Mouse (Mus musculus): ENCODE measurements at regions not wholly inside any gene's neighbourhood (a gene's known extent, or its start where the extent isn't known, plus 50 kb on each side); places are given as distances from the start of the nearest gene placed in this dataset.

GRCm38 (mm10) chr14:56313969-56314368, 50.9 kb upstream of the Atp12a start:
- no peak for ATAC-seq (ENCODE audit: poor library complexity, severe bottlenecking)

GRCm38 (mm10) chr14:56314459-56314858, 50.4 kb upstream of the Atp12a start:
- peak; percentile 77 for ATAC-seq (ENCODE audit: poor library complexity, severe bottlenecking)
